Mouse (Mus musculus): ENCODE data around the gene Prdx5.

The Prdx5 gene

GRCm38 (mm10) chr19:6909507-6910289 is at the start of gene Prdx5, which contains the start of gene Trmt112:
TSS of gene Prdx5 (minus strand) at chr19:6910106.
TSS of gene Trmt112 (plus strand) at chr19:6909698.
- in situ Hi-C loops (cut with MboI, MseI) = no loop called here

DNA sequence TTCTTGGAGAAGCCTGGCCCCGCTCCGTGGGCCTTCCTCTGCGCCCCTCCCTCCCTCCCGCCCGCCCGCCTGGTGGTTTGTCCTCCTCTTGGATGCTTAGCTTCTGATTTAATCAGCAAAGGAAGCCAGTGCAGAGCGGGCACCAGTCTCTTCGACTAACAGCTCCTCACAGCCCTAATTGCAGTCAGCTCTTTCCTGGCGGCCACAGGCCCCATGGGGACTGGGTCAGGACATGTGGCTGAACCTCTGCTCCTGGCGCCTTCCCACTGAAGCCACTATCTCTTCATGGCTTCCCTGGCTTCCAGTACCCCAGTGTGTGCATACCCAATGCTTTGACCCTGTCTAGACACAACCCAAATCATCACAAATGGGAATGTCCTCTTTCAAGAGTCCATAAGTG is 46.6 kb upstream of the Prdx5 start:
- in situ Hi-C loops (cut with MboI, MseI) = no loop called here

DNA sequence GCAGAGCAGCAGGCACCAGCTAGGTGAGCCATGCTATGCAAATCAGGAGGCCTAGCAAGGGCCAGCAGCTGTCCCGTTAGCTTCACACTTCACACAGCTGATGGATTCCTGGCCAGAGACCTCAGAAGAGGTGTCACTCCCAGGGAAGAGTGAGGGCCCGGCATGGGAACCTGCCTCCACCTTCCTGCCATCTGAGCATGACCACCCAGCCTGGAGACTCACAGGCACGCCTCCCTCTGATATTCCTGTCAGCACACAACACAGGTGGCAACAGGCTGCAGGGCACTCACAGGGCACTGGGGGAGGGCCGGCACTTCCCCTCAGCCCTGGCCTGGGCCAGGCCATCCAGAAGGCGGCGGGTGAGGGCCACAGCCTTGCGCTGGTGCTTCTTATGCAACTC is 45.5 kb upstream of the Prdx5 start:
- in situ Hi-C loops (cut with MboI, MseI) = no loop called here

- in situ Hi-C loops (cut with MboI, MseI) = no loop called here
These were observed 44.1 kb upstream of the Prdx5 start for GRCm38 (mm10) chr19:6954046-6954445.

- in situ Hi-C loops (cut with MboI, MseI) = no loop called here
These were observed 42.8 kb upstream of the Prdx5 start for GRCm38 (mm10) chr19:6952712-6953037.

- in situ Hi-C loops (cut with MboI, MseI) = no loop called here
These were observed 42.2 kb upstream of the Prdx5 start for GRCm38 (mm10) chr19:6951994-6952711.

DNA sequence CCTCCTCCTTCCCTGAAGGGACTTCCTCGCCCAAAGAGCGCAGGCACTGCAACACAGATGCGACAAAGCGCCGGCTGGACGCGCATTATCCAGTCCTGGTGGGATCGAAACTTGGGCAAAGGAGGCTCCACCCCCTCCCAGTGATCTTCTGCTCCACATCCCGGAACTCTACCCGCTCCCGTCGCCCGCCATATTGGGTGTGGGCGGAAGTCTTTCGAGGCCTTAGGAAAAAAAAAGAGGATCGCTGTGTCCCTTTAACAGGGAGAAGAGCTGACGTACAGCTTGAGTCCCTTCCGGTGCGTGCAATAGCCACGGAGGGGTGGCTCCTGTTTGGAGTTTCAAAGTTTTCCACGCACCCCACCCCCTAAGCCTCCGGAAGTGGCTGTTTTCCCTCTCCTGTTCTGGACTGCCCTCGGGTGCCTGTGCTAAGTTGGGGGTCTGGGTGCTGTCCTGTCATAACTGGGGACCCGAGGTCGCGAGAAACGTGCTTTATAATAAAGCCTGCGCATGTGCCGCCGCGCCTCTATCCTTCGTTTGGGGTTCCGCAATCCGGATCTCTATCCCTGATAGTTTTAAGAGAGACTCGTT is 41.6 kb upstream of the Prdx5 start:
- in situ Hi-C loops (cut with MboI, MseI) = no loop called here

- in situ Hi-C loops (cut with MboI, MseI) = no loop called here
These were observed 40.8 kb upstream of the Prdx5 start for GRCm38 (mm10) chr19:6950613-6951153.

- in situ Hi-C loops (cut with MboI, MseI) = no loop called here
These were observed 40.0 kb upstream of the Prdx5 start for GRCm38 (mm10) chr19:6949951-6950350.

DNA sequence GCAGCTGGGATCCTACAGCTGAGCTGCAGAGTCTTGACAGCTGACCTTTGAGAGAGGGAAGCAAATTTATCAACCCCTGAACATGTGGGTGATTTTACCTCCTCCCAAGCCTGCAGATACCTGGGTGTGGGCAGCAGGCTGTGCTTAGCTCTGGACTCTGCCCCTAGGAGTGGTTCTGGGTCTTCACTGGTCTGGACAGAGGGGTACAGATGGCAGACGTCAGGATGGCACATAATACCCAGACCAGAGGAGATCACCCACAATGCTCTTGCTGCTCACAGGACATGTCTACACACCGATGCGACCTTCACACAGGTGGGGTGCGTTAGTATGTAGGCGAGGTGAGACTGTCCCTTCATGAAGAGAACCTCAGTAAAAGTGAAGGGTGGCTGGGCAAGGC is 39.6 kb upstream of the Prdx5 start:
- in situ Hi-C loops (cut with MboI, MseI) = no loop called here

GRCm38 (mm10) chr19:6948186-6948585 is 38.3 kb upstream of the Prdx5 start:
- in situ Hi-C loops (cut with MboI, MseI) = no loop called here

- in situ Hi-C loops (cut with MboI, MseI) = no loop called here
These were observed 37.8 kb upstream of the Prdx5 start for GRCm38 (mm10) chr19:6947742-6948141.

DNA sequence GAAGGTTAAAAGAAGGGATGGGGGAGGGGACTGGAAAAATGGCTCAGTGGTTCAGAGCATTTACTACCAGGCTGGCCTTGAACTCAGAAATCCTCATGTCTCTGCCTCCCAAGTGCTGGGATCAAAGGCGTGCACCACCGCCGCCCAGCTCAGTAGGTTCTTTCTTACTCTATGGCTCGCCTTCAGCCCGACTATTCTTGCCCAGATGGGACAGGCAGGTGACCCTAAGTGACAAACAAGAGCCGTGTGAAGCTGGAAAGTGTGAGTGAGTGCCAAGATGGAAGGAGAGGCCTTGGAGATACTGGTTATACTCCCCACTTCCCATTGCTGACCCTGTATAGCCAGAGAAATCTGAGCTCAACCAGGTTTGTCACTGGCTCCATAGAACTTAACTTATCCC is 33.8 kb upstream of the Prdx5 start:
- in situ Hi-C loops (cut with MboI, MseI) = no loop called here

- in situ Hi-C loops (cut with MboI, MseI) = no loop called here
These were observed 32.9 kb upstream of the Prdx5 start for GRCm38 (mm10) chr19:6942764-6943163.

GRCm38 (mm10) chr19:6942249-6942691 is 32.4 kb upstream of the Prdx5 start, which contains the start of gene Gpr137:
TSS of gene Gpr137 (minus strand) at chr19:6942480.
- in situ Hi-C loops (cut with MboI, MseI) = no loop called here

GRCm38 (mm10) chr19:6941372-6942248 is 31.7 kb upstream of the Prdx5 start, which contains the start of gene Bad:
TSS of gene Bad (plus strand) at chr19:6941861.
- in situ Hi-C loops (cut with MboI, MseI) = no loop called here

GRCm38 (mm10) chr19:6940396-6941351 is 30.8 kb upstream of the Prdx5 start:
- in situ Hi-C loops (cut with MboI, MseI) = no loop called here

DNA sequence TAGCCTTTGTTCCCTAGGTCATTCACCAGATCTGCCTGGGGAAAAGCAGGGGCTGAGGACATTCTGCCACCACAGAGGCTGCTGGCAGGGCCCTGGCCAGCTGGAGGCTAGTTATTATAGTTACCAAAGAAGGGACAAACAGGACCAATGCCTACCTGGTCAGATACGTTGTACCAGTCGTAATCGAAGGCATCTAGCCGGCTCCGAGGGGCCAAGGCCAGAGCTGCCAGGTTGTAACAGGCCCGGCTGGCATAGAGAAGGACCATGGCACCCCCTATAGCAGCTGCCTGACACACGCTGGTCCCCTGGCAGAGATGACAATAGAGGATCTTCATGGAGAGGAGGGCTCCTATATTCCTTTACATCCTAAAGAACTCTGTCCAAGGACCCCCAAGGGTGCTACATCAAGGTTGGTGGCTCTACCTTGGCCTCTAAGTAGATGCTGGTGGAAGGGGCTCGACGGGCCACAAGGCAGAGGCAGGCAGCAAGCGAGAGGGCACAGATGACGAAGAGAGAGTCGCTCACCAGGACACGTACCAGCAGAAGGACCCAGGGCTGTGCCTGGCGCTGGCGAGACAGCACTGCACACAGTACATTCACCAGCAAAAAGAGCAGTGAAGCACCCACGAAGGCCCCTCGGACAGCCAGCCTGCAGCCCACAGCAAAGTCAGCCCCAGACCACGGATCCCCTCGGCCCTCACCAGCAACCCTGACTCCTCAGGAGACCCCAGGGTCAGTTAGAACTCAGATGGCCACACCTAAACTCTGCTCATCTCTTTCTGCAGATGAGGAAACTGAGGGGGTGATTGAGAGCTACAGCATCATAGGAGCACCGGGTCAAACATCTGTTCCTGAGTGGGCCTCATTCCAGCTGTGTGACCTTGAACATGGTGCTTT is 29.4 kb upstream of the Prdx5 start:
- in situ Hi-C loops (cut with MboI, MseI) = loop anchor here (10.0 kb wide), 1 partner anchor 285 kb away; no protein-coding TSS in a partner anchor

Data from T-helper 1 cell (primary cell).